Mouse (Mus musculus) gastrocnemius, postnatal 4 days (tissue): Measurements from ENCODE around the gene Vps33a. TPM values are rescaled to one million over a fixed set of nuclear protein-coding genes. Genes with fewer than 3 reads are reported as not detected.

Experiments used
- microRNA-seq: library from miRNA; unstranded; fragments of <30 nt; microRNA quantifications from one replicate; pipeline ENCODE4 v1.2.0, GENCODE M21; 2021
- total RNA-seq, 2 experiments: library from RNA; stranded (reverse); gene quantifications; 2 replicates each; pipeline ENCODE4 v1.2.3; 2021

The Vps33a gene
- total RNA-seq, 2 experiments from 2014 or later = 31.5 to 31.9 TPM

Small RNAs within 50 kb of the gene (microRNA-seq; reads per million reads assigned to microRNA genes)
- not detected for gene Mir7647

Other genes starting within 250 kb of the Vps33a start
- gene Bcl7a, start 229.2 kb downstream of the Vps33a start, total RNA-seq = 10 to 100 TPM; 33.6 to 37.5 TPM
- 10 to 100 TPM; 48.4 to 49.8 TPM for gene Mlxip, start 178.2 kb downstream of the Vps33a start, total RNA-seq
- not detected for gene Lrrc43, start 83.7 kb downstream of the Vps33a start, total RNA-seq
- gene Il31, start 83.5 kb downstream of the Vps33a start, total RNA-seq = not detected
- not detected for gene B3gnt4, start 62.6 kb downstream of the Vps33a start, total RNA-seq
- 10 to 100 TPM; 38.9 to 47.4 TPM for gene Diablo, start 48.9 kb downstream of the Vps33a start, total RNA-seq
- under 1 TPM; 0.74 to 0.93 TPM for gene Gm49027, start 47.5 kb downstream of the Vps33a start, total RNA-seq
- 10 to 100 TPM; 79.5 to 94.5 TPM for gene Clip1, start 111.6 kb upstream of the Vps33a start, total RNA-seq
- gene Zcchc8, start 148.1 kb upstream of the Vps33a start, total RNA-seq = 10 to 100 TPM; 42.8 to 50.7 TPM
- 10 to 100 TPM; 64.5 to 87.8 TPM for gene Rsrc2, start 176.4 kb upstream of the Vps33a start, total RNA-seq
- 10 to 100 TPM; 14.3 to 15.1 TPM for gene Kntc1, start 176.7 kb upstream of the Vps33a start, total RNA-seq